ENCODE assay signal across 8 mouse cellular contexts in genomic region chr8:22192660-22193431, GRCm38 (mm10). TPM values are rescaled to one million over a fixed set of nuclear protein-coding genes. Genes with fewer than 3 reads are reported as not detected.
A peak's percentile ranks its signal among the peaks of the same experiment; 100 is the strongest.
DNase-seq lines count a peak whose midpoint lies in the region; ATAC-seq and TF ChIP-seq lines count a peak whose summit lies in the region.

Gene Vps36 (plus strand): TSS chr8:22192809.

- DNase-seq in CH12.LX (ENCODE audit: extremely low read depth): peak; percentile 73
- DNase-seq in c-Kit-positive CD71-positive TER-119-negative erythroid progenitor cells, embryonic 14.5 days (ENCODE audit: low read depth): peak; percentile 60
- DNase-seq in heart, postnatal 0 days (ENCODE audit: low spot score): peak; percentile 86
- DNase-seq in kidney, postnatal 4 days: peak; percentile 91 to 95

- peaks cover 2 to 9% of the 10 kb centered on the region in 2 experiments for H3K4me1 ChIP-seq in CH12.LX (ENCODE audit: control insufficient read depth in 1 of 2, insufficient read depth in 2 of 2)
- H3K4me1 ChIP-seq in forebrain, embryonic 12.5 days: peaks cover 13% of the 10 kb centered on the region
- H3K4me1 ChIP-seq in heart, postnatal 0 days (ENCODE audit: control insufficient read depth, insufficient read depth): peaks cover 5% of the 10 kb centered on the region; the same call in 1 of the 2 replicates
- H3K4me1 ChIP-seq in liver, embryonic 16.5 days (ENCODE audit: control insufficient read depth, low read depth, low read length): peaks cover 7% of the 10 kb centered on the region
- peaks cover 26% of the 10 kb centered on the region for H3K4me1 ChIP-seq in neural tube, embryonic 13.5 days (replicated peaks)
- 0 out of 2 replicates have a peak, but pooled peaks cover 2% of the 10 kb centered on the region for H3K4me1 ChIP-seq in testis, adult 2 months (ENCODE audit: control insufficient read depth, insufficient read depth, low read length)

- peak; percentile 95 for ATAC-seq in forebrain, embryonic 12.5 days (ENCODE audit: low FRiP score)
- ATAC-seq in heart, postnatal 0 days (ENCODE audit: insufficient read depth, low read depth): peak; percentile 96
- ATAC-seq in liver, embryonic 16.5 days (ENCODE audit: low read depth): peak; percentile 92
- ATAC-seq in neural tube, embryonic 13.5 days (ENCODE audit: low read depth): peak; percentile 96

- H3K27ac ChIP-seq in CH12.LX (ENCODE audit: insufficient read depth, low read depth): peak within 1 kb of the TSS; percentile 84
- peak within 1 kb of the TSS; percentile 97 for H3K27ac ChIP-seq in forebrain, embryonic 12.5 days
- peak within 1 kb of the TSS; percentile 99 for H3K27ac ChIP-seq in heart, postnatal 0 days (ENCODE audit: low read depth)
- H3K27ac ChIP-seq in liver, embryonic 16.5 days (ENCODE audit: low read length): peak within 1 kb of the TSS; percentile 90
- H3K27ac ChIP-seq in neural tube, embryonic 13.5 days (replicated peaks): peak within 1 kb of the TSS; percentile 96
- peak within 1 kb of the TSS; percentile 90 for H3K27ac ChIP-seq in testis, adult 2 months (ENCODE audit: control insufficient read depth, insufficient read depth, low read depth, low read length)

- no peaks in the 10 kb centered on the region for H3K9me3 ChIP-seq in CH12.LX (replicated peaks; ENCODE audit: low read length)
- H3K9me3 ChIP-seq in forebrain, embryonic 12.5 days: no peaks in the 10 kb centered on the region
- H3K9me3 ChIP-seq in heart, postnatal 0 days (replicated peaks; ENCODE audit: control insufficient read depth, low read length): no peaks in the 10 kb centered on the region
- no peaks in the 10 kb centered on the region for H3K9me3 ChIP-seq in liver, embryonic 16.5 days (replicated peaks; ENCODE audit: control insufficient read depth, low read length)
- no peaks in the 10 kb centered on the region for H3K9me3 ChIP-seq in neural tube, embryonic 13.5 days

- peak; percentile 49 to 100; a peak in 3 of 4 replicates for TF ChIP-seq CTCF in CH12.LX (conservative IDR thresholded peaks at IDR 0.05 in 1 of 2, IDR thresholded peaks at IDR 0.05 in 1 of 2; ENCODE audit: low read depth in 2 of 2, low read length in 2 of 2)
- peak; percentile 80 for TF ChIP-seq CTCF in heart, postnatal 0 days (IDR thresholded peaks at IDR 0.05; ENCODE audit: low read depth)
- peak; percentile 94 for TF ChIP-seq CTCF in testis, adult 2 months (IDR thresholded peaks at IDR 0.05; ENCODE audit: control insufficient read depth, insufficient read depth, insufficient replicate concordance, low read depth, low read length)

- TF ChIP-seq POLR2A in CH12.LX (IDR thresholded peaks at IDR 0.05; ENCODE audit: low read depth, low read length): peak; percentile 77
- TF ChIP-seq POLR2A in testis, adult 2 months (IDR thresholded peaks at IDR 0.05; ENCODE audit: control insufficient read depth, low read depth, low read length): peak; percentile 11; the same call in 1 of the 2 replicates

- peaks cover 2 to 6% of the 10 kb centered on the region in 2 experiments for H3K36me3 ChIP-seq in CH12.LX (replicated peaks in 1 of 2; ENCODE audit: control insufficient read depth in 1 of 2, insufficient read depth in 1 of 2, low read length in 1 of 2)
- no peaks in the 10 kb centered on the region; the same call in 1 of the 2 replicates for H3K36me3 ChIP-seq in forebrain, embryonic 12.5 days (replicated peaks)
- 0 out of 2 replicates have a peak, but pooled peaks cover 3% of the 10 kb centered on the region for H3K36me3 ChIP-seq in heart, postnatal 0 days (replicated peaks; ENCODE audit: control insufficient read depth, insufficient read depth, low read length)
- no peaks in the 10 kb centered on the region for H3K36me3 ChIP-seq in liver, embryonic 16.5 days (ENCODE audit: control insufficient read depth, insufficient read depth)
- no peaks in the 10 kb centered on the region for H3K36me3 ChIP-seq in neural tube, embryonic 13.5 days
- no peaks in the 10 kb centered on the region for H3K36me3 ChIP-seq in testis, adult 2 months (ENCODE audit: control insufficient read depth, insufficient read depth, low read length)

- peak within 1 kb of the TSS; percentile 78 to 89 (median 79) for H3K4me3 ChIP-seq in CH12.LX (replicated peaks in 1 of 3; ENCODE audit: low read depth in 2 of 3, low read length in 2 of 3, poor library complexity in 1 of 3)
- H3K4me3 ChIP-seq in forebrain, embryonic 12.5 days (replicated peaks): peak within 1 kb of the TSS; percentile 77
- peak within 1 kb of the TSS; percentile 67 for H3K4me3 ChIP-seq in heart, postnatal 0 days (ENCODE audit: low read depth, low read length)
- peak within 1 kb of the TSS; percentile 92 for H3K4me3 ChIP-seq in liver, embryonic 16.5 days (ENCODE audit: low read depth, low read length)
- H3K4me3 ChIP-seq in neural tube, embryonic 13.5 days: peak within 1 kb of the TSS; percentile 75
- H3K4me3 ChIP-seq in testis, adult 2 months (ENCODE audit: control insufficient read depth, low read depth, low read length): peak within 1 kb of the TSS; percentile 93

- H3K9ac ChIP-seq in CH12.LX (ENCODE audit: insufficient read depth, low read depth): peak within 1 kb of the TSS; percentile 73
- H3K9ac ChIP-seq in forebrain, embryonic 12.5 days: peak within 1 kb of the TSS; percentile 92
- H3K9ac ChIP-seq in heart, postnatal 0 days (replicated peaks; ENCODE audit: low read depth, low read length): peak within 1 kb of the TSS; percentile 73
- H3K9ac ChIP-seq in liver, embryonic 16.5 days (ENCODE audit: low read depth, low read length): peak within 1 kb of the TSS; percentile 94
- peak within 1 kb of the TSS; percentile 90 for H3K9ac ChIP-seq in neural tube, embryonic 13.5 days

- in situ Hi-C loops in CH12.LX (cut with MboI; ENCODE audit: low pct_ligation_motif_present, low pct_unique_long_range_greater_than_20kb, low sequenced_read_pairs): loop anchor here (10.0 kb wide), 1 partner anchor 192 kb away; no protein-coding TSS in a partner anchor

- dilution Hi-C loops in CH12.LX (cut with MboI; ENCODE audit: extremely low pct_ligation_motif_present, extremely low pct_unique_long_range_greater_than_20kb, low sequenced_read_pairs): no loop called here

- WGBS in forebrain, embryonic 12.5 days: under 1% methylated on average over 60 of the region's 73 CpGs
- under 1% methylated on average over 67 of the region's 73 CpGs for WGBS in heart, postnatal 0 days
- WGBS in liver, embryonic 16.5 days (ENCODE audit: insufficient replicate concordance): under 1% methylated on average over 73 of the region's 73 CpGs
- WGBS in neural tube, embryonic 13.5 days: under 1% methylated on average over 73 of the region's 73 CpGs

- H3K4me2 ChIP-seq in CH12.LX (ENCODE audit: insufficient read depth, low read depth, poor library complexity, severe bottlenecking): peak within 1 kb of the TSS; percentile 74
- peak within 1 kb of the TSS; percentile 66 for H3K4me2 ChIP-seq in forebrain, embryonic 12.5 days
- H3K4me2 ChIP-seq in heart, postnatal 0 days (ENCODE audit: low read depth, low read length): peak within 1 kb of the TSS; percentile 62
- peak within 1 kb of the TSS; percentile 92 for H3K4me2 ChIP-seq in liver, embryonic 16.5 days (ENCODE audit: low read depth, low read length)
- peak within 1 kb of the TSS; percentile 68 for H3K4me2 ChIP-seq in neural tube, embryonic 13.5 days

- peak; percentile 64 for TF ChIP-seq RAD21 in CH12.LX (IDR thresholded peaks at IDR 0.05; ENCODE audit: low read depth, low read length)

- peaks cover 16% of the 10 kb centered on the region for H3K27me3 ChIP-seq in CH12.LX (replicated peaks)
- H3K27me3 ChIP-seq in forebrain, embryonic 12.5 days: no peaks in the 10 kb centered on the region
- H3K27me3 ChIP-seq in heart, postnatal 0 days (ENCODE audit: control insufficient read depth, insufficient read depth, low read length): no peaks in the 10 kb centered on the region
- no peaks in the 10 kb centered on the region for H3K27me3 ChIP-seq in liver, embryonic 16.5 days (ENCODE audit: control insufficient read depth, insufficient read depth, low read depth, low read length)
- no peaks in the 10 kb centered on the region for H3K27me3 ChIP-seq in neural tube, embryonic 13.5 days
- no peaks in the 10 kb centered on the region for H3K27me3 ChIP-seq in testis, adult 2 months (ENCODE audit: control insufficient read depth, insufficient read depth, low read length)

- TF ChIP-seq EP300 in CH12.LX (IDR thresholded peaks at IDR 0.05; ENCODE audit: low read length): no peak
- TF ChIP-seq EP300 in heart, postnatal 0 days (IDR thresholded peaks at IDR 0.05; ENCODE audit: low read depth): no peak

- H3K79me2 ChIP-seq in CH12.LX (replicated peaks; ENCODE audit: control insufficient read depth, extremely low read depth, insufficient read depth, poor library complexity, severe bottlenecking): peaks cover 10% of the 10 kb centered on the region

TF ChIP-seq in CH12.LX, 34 proteins besides CTCF, POLR2A, EP300 and RAD21 (continues in another document):
- no peak for TF ChIP-seq CHD1 (IDR thresholded peaks at IDR 0.05; ENCODE audit: low read depth, low read length)
- TF ChIP-seq NRF1 (IDR thresholded peaks at IDR 0.05; ENCODE audit: low read depth, low read length): peak; percentile 22; the same call in 1 of the 2 replicates
- TF ChIP-seq ZC3H11A (IDR thresholded peaks at IDR 0.05; ENCODE audit: low read depth, low read length): no peak
- TF ChIP-seq ZNF384 (IDR thresholded peaks at IDR 0.05; ENCODE audit: low read depth, low read length): peak; percentile 59; the same call in 1 of the 2 replicates
- no peak; the same call in 1 of the 2 replicates for TF ChIP-seq GABPA (IDR thresholded peaks at IDR 0.05; ENCODE audit: insufficient replicate concordance, low read depth, low read length)
- TF ChIP-seq PAX5 (IDR thresholded peaks at IDR 0.05; ENCODE audit: low read length): no peak
- no peak for TF ChIP-seq RCOR1 (conservative IDR thresholded peaks at IDR 0.05; ENCODE audit: low read depth, low read length)
- peak; percentile 38 for TF ChIP-seq IRF4 (IDR thresholded peaks at IDR 0.05; ENCODE audit: low read depth, low read length)
- no peak for TF ChIP-seq USF2 (conservative IDR thresholded peaks at IDR 0.05; ENCODE audit: low read depth, low read length)
- peak; percentile 76 for TF ChIP-seq HCFC1 (IDR thresholded peaks at IDR 0.05; ENCODE audit: low read depth, low read length)
- TF ChIP-seq MYC (IDR thresholded peaks at IDR 0.05; ENCODE audit: low read depth, low read length): no peak
- peak; percentile 82 for TF ChIP-seq SIN3A (IDR thresholded peaks at IDR 0.05; ENCODE audit: low read length)

RNA-seq across cellular contexts. Expression of gene Vps36, which starts in this region (rescaled TPM):
- 17.8 and 21.2 TPM in 2 replicates for total RNA-seq in CH12.LX (2012; rRNA removed)
- total RNA-seq in CH12.LX (2014; rRNA removed): 24.7 and 25.9 TPM in 2 replicates
- polyA plus RNA-seq in CH12.LX (2012; ENCODE audit: insufficient read length, low read depth): 43.1 and 46.5 TPM in 2 replicates
- 42.7 and 44.4 TPM in 2 replicates for polyA plus RNA-seq in forebrain, embryonic 12.5 days (2016; fragmentation: Nextera tagmentation; extraction: Ambion mirVana)
- total RNA-seq in heart, postnatal 0 days (2014; rRNA removed; ENCODE audit: low replicate concordance): 14.0 and 18.1 TPM in 2 replicates
- polyA plus RNA-seq in heart, postnatal 0 days (2015; fragmentation: Nextera tagmentation; extraction: Ambion mirVana): 19.5 and 20.9 TPM in 2 replicates
- polyA plus RNA-seq in liver, embryonic 16.5 days (2015; fragmentation: Nextera tagmentation; extraction: Ambion mirVana): 7.5 and 7.6 TPM in 2 replicates
- 43.8 and 44.5 TPM in 2 replicates for polyA plus RNA-seq in neural tube, embryonic 13.5 days (2015; fragmentation: Nextera tagmentation; extraction: Ambion mirVana)
- 24.5 and 25.2 TPM in 2 replicates for polyA plus RNA-seq in testis, adult 2 months (2012; rRNA removed)

Comparison
In these comparisons a context has a peak if more than half of its experiments do, and no peak if none do; other contexts are left out.
1. Peak in every context shown above with its lines: DNase-seq, ATAC-seq, H3K4me3 ChIP-seq and H3K27ac ChIP-seq.